Mouse (Mus musculus) kidney, embryonic 14.5 days (tissue): ENCODE measurements around the gene Zfp579. TPM values are rescaled to one million over a fixed set of nuclear protein-coding genes. Genes with fewer than 3 reads are reported as not detected.

Experiments used
- ATAC-seq: fragments of 200-750 bp; cut with Nextera tagmentation; 2 replicates; pipeline ENCODE4 v1.8.0; 2017; ENCODE audit warnings: moderate number of reproducible peaks, mild to moderate bottlenecking, moderate TSS enrichment, moderate library complexity; ENCODE audit not compliant: low FRiP score, low TSS enrichment
- H3K27ac ChIP-seq: fragments of 300-500 bp; sonication (generic); 2 replicates; pipeline ENCODE4 v1.5.1; 2014; ENCODE audit warnings: low read depth, mild to moderate bottlenecking, low read length, moderate library complexity, mixed read lengths
- H3K27me3 ChIP-seq: fragments of 300-500 bp; sonication (generic); 2 replicates; pipeline ENCODE4 v1.6.1; 2014; ENCODE audit warnings: mild to moderate bottlenecking, low read length; ENCODE audit not compliant: control insufficient read depth, insufficient read depth
- H3K36me3 ChIP-seq: fragments of 300-500 bp; sonication (generic); 2 replicates; pipeline ENCODE4 v1.6.1; 2014; ENCODE audit warnings: low read length, mixed read lengths; ENCODE audit not compliant: control insufficient read depth, insufficient read depth
- H3K4me1 ChIP-seq: fragments of 300-500 bp; sonication (generic); 2 replicates; pipeline ENCODE4 v1.6.1; 2014; ENCODE audit warnings: low read length, mixed read lengths; ENCODE audit not compliant: control insufficient read depth, insufficient read depth
- H3K4me2 ChIP-seq: fragments of 300-500 bp; sonication (generic); replicated peaks from 2 replicates; pipeline ENCODE4 v1.6.1; 2014; ENCODE audit warnings: low read depth, mild to moderate bottlenecking, low read length
- H3K4me3 ChIP-seq: fragments of 300-500 bp; sonication (generic); 2 replicates; pipeline ENCODE4 v1.5.1; 2014; ENCODE audit warnings: mild to moderate bottlenecking, low read length
- H3K9ac ChIP-seq: fragments of 300-500 bp; sonication (generic); 2 replicates; pipeline ENCODE4 v1.6.1; 2014; ENCODE audit warnings: low read depth, mild to moderate bottlenecking, low read length, moderate library complexity
- H3K9me3 ChIP-seq: fragments of 300-500 bp; sonication (generic); 2 replicates; pipeline ENCODE4 v1.6.1; 2016; ENCODE audit warnings: low read length; ENCODE audit not compliant: control insufficient read depth
- WGBS: fragments of 180-500 bp; shearing (Covaris S2); extraction: QIAGEN DNeasy Blood & Tissue Kit; methylation state at CpG from one replicate; pipeline ENCODE4 v1.1.7; 2014; 5-methylcytosine and 5-hydroxymethylcytosine counted together
- polyA plus RNA-seq: library from polyadenylated mRNA; unstranded; fragments of >200 nt; fragmentation: Nextera tagmentation; extraction: Ambion mirVana; gene quantifications from 2 replicates; pipeline ENCODE4 v1.2.1, GENCODE M21; 2014

Gene Zfp579
- polyA plus RNA-seq, 1 experiment from 2014 or later = 36.6 TPM

- 18% methylated on average over 10 of the region's 10 CpGs for WGBS
- no peak for ATAC-seq
- no peak overlapping the region for H3K4me2 ChIP-seq
These were observed 42.0 kb downstream of the Zfp579 start for GRCm38 (mm10) chr7:4953815-4954445.

GRCm38 (mm10) chr7:4950561-4951342 lies 45.2 kb downstream of the Zfp579 start:
- H3K27me3 ChIP-seq = no peaks in the 10 kb centered on the region
- WGBS = 83% methylated on average over 19 of the region's 19 CpGs
- H3K4me2 ChIP-seq = no peak overlapping the region

More at GRCm38 (mm10) chr7:4953815-4954445, 42.0 kb downstream of the Zfp579 start:
- no peak overlapping the region for H3K9ac ChIP-seq
- no peak overlapping the region for H3K27ac ChIP-seq
- no peak overlapping the region for H3K4me3 ChIP-seq
- H3K27me3 ChIP-seq = no peaks in the 10 kb centered on the region
- H3K36me3 ChIP-seq = no peaks in the 10 kb centered on the region
- no peaks in the 10 kb centered on the region for H3K4me1 ChIP-seq
- no peaks in the 10 kb centered on the region for H3K9me3 ChIP-seq

GRCm38 (mm10) chr7:4948386-4948785 lies 47.6 kb downstream of the Zfp579 start:
- H3K27me3 ChIP-seq = no peaks in the 10 kb centered on the region
- no peaks in the 10 kb centered on the region for H3K36me3 ChIP-seq
- no peak overlapping the region for H3K4me2 ChIP-seq
- no peaks in the 10 kb centered on the region for H3K4me1 ChIP-seq
- H3K4me3 ChIP-seq = no peak overlapping the region
- H3K9ac ChIP-seq = no peak overlapping the region
- no peak overlapping the region for H3K27ac ChIP-seq
- WGBS = 60% methylated on average over 6 of the region's 6 CpGs
- no peak for ATAC-seq
- H3K9me3 ChIP-seq = no peaks in the 10 kb centered on the region

More at GRCm38 (mm10) chr7:4950561-4951342, 45.2 kb downstream of the Zfp579 start:
- H3K9me3 ChIP-seq = no peaks in the 10 kb centered on the region
- no peak overlapping the region for H3K27ac ChIP-seq
- no peak overlapping the region for H3K9ac ChIP-seq
- no peaks in the 10 kb centered on the region for H3K36me3 ChIP-seq
- no peaks in the 10 kb centered on the region for H3K4me1 ChIP-seq
- ATAC-seq = no peak
- no peak overlapping the region for H3K4me3 ChIP-seq

- WGBS = 46% methylated on average over 2 of the region's 2 CpGs
- Histone ChIP-seq H3K27me3 (no peaks in the 10 kb centered on the region), H3K36me3 (no peaks in the 10 kb centered on the region), H3K4me2 (no peak overlapping the region), H3K4me3 (no peak overlapping the region), H3K4me1 (no peaks in the 10 kb centered on the region), H3K27ac (no peak overlapping the region), H3K9ac (no peak overlapping the region), H3K9me3 (no peaks in the 10 kb centered on the region)
- no peak for ATAC-seq
These were observed 48.1 kb downstream of the Zfp579 start for GRCm38 (mm10) chr7:4947855-4948254.

- H3K27ac ChIP-seq = no peak overlapping the region
- WGBS = 19% methylated on average over 15 of the region's 15 CpGs
- H3K4me1 ChIP-seq = no peaks in the 10 kb centered on the region
- H3K9me3 ChIP-seq = no peaks in the 10 kb centered on the region
- no peaks in the 10 kb centered on the region for H3K36me3 ChIP-seq
- peak overlapping the region; percentile 17 for H3K4me3 ChIP-seq
- peak overlapping the region; percentile 41 for H3K4me2 ChIP-seq
- H3K27me3 ChIP-seq = no peaks in the 10 kb centered on the region
- H3K9ac ChIP-seq = no peak overlapping the region
- ATAC-seq = peak; percentile 85
These were observed 52.6 kb downstream of the Zfp579 start for GRCm38 (mm10) chr7:4943223-4943815.

GRCm38 (mm10) chr7:4942673-4943072 lies 53.3 kb downstream of the Zfp579 start:
- H3K4me2 ChIP-seq = no peak overlapping the region
- no peaks in the 10 kb centered on the region for H3K27me3 ChIP-seq
- WGBS = 55% methylated on average over 5 of the region's 5 CpGs
- H3K4me1 ChIP-seq = no peaks in the 10 kb centered on the region
- no peak overlapping the region for H3K9ac ChIP-seq
- H3K9me3 ChIP-seq = no peaks in the 10 kb centered on the region
- no peak for ATAC-seq
- H3K36me3 ChIP-seq = no peaks in the 10 kb centered on the region
- no peak overlapping the region for H3K4me3 ChIP-seq
- no peak overlapping the region for H3K27ac ChIP-seq

- ATAC-seq = no peak; the same call in 1 of the 2 replicates
- H3K4me1 ChIP-seq = no peaks in the 10 kb centered on the region
- H3K4me2 ChIP-seq = no peak overlapping the region
These were observed 55.9 kb downstream of the Zfp579 start for GRCm38 (mm10) chr7:4940068-4940479.

GRCm38 (mm10) chr7:4938456-4938855 lies 57.5 kb downstream of the Zfp579 start:
- H3K9me3 ChIP-seq = no peaks in the 10 kb centered on the region
- H3K27me3 ChIP-seq = no peaks in the 10 kb centered on the region
- H3K4me3 ChIP-seq = no peak overlapping the region
- H3K4me1 ChIP-seq = no peaks in the 10 kb centered on the region
- no peak overlapping the region for H3K27ac ChIP-seq
- 49% methylated on average over 2 of the region's 2 CpGs for WGBS
- H3K4me2 ChIP-seq = no peak overlapping the region
- no peak overlapping the region for H3K9ac ChIP-seq
- no peaks in the 10 kb centered on the region for H3K36me3 ChIP-seq
- no peak for ATAC-seq

More at GRCm38 (mm10) chr7:4940068-4940479, 55.9 kb downstream of the Zfp579 start:
- H3K4me3 ChIP-seq = no peak overlapping the region
- no peaks in the 10 kb centered on the region for H3K27me3 ChIP-seq
- no peak overlapping the region for H3K27ac ChIP-seq
- no peaks in the 10 kb centered on the region for H3K36me3 ChIP-seq
- H3K9ac ChIP-seq = no peak overlapping the region
- H3K9me3 ChIP-seq = no peaks in the 10 kb centered on the region
- WGBS = 16% methylated on average over 9 of the region's 9 CpGs

- WGBS = 65% methylated on average over 10 of the region's 11 CpGs
- Histone ChIP-seq H3K27ac (no peak overlapping the region), H3K27me3 (no peaks in the 10 kb centered on the region), H3K9ac (no peak overlapping the region), H3K4me3 (no peak overlapping the region), H3K4me1 (no peaks in the 10 kb centered on the region), H3K9me3 (no peaks in the 10 kb centered on the region), H3K36me3 (no peaks in the 10 kb centered on the region), H3K4me2 (no peak overlapping the region)
- no peak for ATAC-seq
These were observed 58.6 kb downstream of the Zfp579 start for GRCm38 (mm10) chr7:4937392-4937791.
